21 mouse cellular contexts compared by ENCODE assay signal in genomic region chr10:92665287-92665686, GRCm38 (mm10). TPM values are rescaled to one million over a fixed set of nuclear protein-coding genes. Genes with fewer than 3 reads are reported as not detected.
DNase-seq lines count a peak whose midpoint lies in the region; ATAC-seq lines count a peak whose summit lies in the region.
"Had no signal": no experiment of that assay in that cellular context is flagged by ENCODE, and none has a peak within 500 bp of the region (broad histone marks: within the 10 kb centered on the region; RNA-seq: fewer than 3 reads in every experiment).

No protein-coding gene starts in this region.

- ATAC-seq in granulocyte monocyte progenitor cell, adult 5-6 weeks (replicated peaks; ENCODE audit: poor library complexity, severe bottlenecking) = peak; percentile 33; the same call in 1 of the 2 replicates
- ATAC-seq: forebrain, embryonic 13.5 days; forebrain, embryonic 16.5 days; intestine, postnatal 0 days had no signal

- DNase-seq in 416B (ENCODE audit: low read depth) = peak; percentile 37
- DNase-seq in MEL-GATA-1-ER (ENCODE audit: extremely low read depth, low read depth) = peak; percentile 24
- no peak for DNase-seq in kidney, postnatal 14 days
- no peak for DNase-seq in cerebellum, adult 8-10 months
- DNase-seq in gastrocnemius, postnatal 10 days = no peak
- DNase-seq: adrenal gland, adult 2 months; adrenal gland, postnatal 14 days; B cell, adult 2 months; cerebellum, adult 11-12 months; cerebellum, adult 9-10 months; cerebellum, postnatal 25 days; embryo, embryonic 11 days; gastrocnemius, postnatal 14 days; heart, adult 18-20 months; heart, postnatal 14 days; heart, postnatal 4 days; kidney, adult 2 months had no signal

RNA-seq across cellular contexts. Expression of gene Nedd1, which starts 56.9 kb away (rescaled TPM):
- total RNA-seq in granulocyte monocyte progenitor cell, adult 5-6 weeks (2014; fragmentation: Nextera tagmentation) = 27.0 and 33.5 TPM in 2 replicates
- total RNA-seq in granulocyte monocyte progenitor cell, adult 5-6 weeks (2017) = 35.5 and 36.0 TPM in 2 replicates
- 10 to 100 TPM; 12.9 to 13.5 TPM for total RNA-seq in gastrocnemius, postnatal 10 days (2021)

Comparison
In these comparisons a context has a peak if more than half of its experiments do, and no peak if none do; other contexts are left out.
1. DNase-seq: peak in 416B (single experiment) and MEL-GATA-1-ER (single experiment); none in kidney, postnatal 14 days (single experiment), cerebellum, adult 8-10 months (single experiment) and gastrocnemius, postnatal 10 days (single experiment).